Mouse (Mus musculus): Measurements from ENCODE around the gene Adam1a. TPM values are rescaled to one million over a fixed set of nuclear protein-coding genes. Genes with fewer than 3 reads are reported as not detected.
"Not testable (repeated sequence)": the region's sequence is repeated elsewhere in the genome, so short reads cannot be mapped to it uniquely, and the experiment has no call there.

Adam1a gene
- polyA plus RNA-seq, 1 experiment from 2014 or later = 1.5 TPM

DNA sequence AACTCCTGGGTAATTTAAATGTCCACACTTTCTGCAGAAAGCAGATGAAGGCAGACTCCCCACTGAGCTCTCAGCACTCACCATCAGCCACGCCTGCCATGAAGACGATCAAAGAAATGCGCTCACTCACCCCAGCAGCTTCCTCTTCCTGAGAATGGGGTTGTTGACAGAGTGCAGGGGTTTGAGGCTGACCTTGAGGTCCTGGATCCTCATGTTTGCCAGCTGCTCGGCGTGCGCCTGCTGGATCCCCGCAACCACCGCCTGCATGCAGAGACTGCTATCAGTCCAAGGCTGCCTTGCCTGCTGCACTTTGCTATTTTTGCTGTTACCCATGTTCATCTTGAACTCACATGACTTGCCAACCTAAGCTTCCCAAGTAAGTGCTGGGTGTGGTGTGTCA lies 18.3 kb downstream of the Adam1a start:
- H3K9ac ChIP-seq = no peak overlapping the region
- H3K4me3 ChIP-seq = no peak overlapping the region
- 64% methylated on average over 8 of the region's 8 CpGs for WGBS
- no peaks in the 10 kb centered on the region for H3K27me3 ChIP-seq (replicated peaks)
- no peak overlapping the region for H3K27ac ChIP-seq (ENCODE audit: poor library complexity, severe bottlenecking)
- H3K4me2 ChIP-seq = no peak overlapping the region
- H3K4me1 ChIP-seq (replicated peaks) = peaks cover 3% of the 10 kb centered on the region; the same call in 1 of the 2 replicates
- no peaks in the 10 kb centered on the region for H3K9me3 ChIP-seq (replicated peaks)
- no peak; the same call in 1 of the 2 replicates for ATAC-seq (ENCODE audit: insufficient number of reproducible peaks, low FRiP score)
- peaks cover 77% of the 10 kb centered on the region for H3K36me3 ChIP-seq

DNA sequence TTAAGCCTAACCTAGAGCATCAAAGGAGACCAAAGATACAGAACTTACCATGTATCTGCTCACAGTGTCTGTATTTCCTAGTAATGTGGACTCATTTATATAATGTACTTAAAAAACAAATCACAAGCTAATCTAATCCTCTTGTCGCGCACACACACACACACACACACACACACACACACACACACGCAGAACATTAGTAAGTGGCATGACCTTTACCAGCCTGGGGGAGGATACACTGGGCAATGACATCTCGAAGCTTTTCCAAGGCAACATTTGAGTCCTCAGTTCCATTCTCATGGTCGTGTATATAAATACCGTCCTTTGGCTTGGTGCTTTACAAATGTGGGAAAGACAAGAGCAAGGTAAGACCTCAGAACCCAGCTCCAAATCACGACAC lies 18.8 kb downstream of the Adam1a start:
- Histone ChIP-seq H3K27me3 (replicated peaks) (no peaks in the 10 kb centered on the region), H3K4me2 (no peak overlapping the region), H3K9me3 (replicated peaks) (no peaks in the 10 kb centered on the region), H3K4me3 (no peak overlapping the region), H3K9ac (no peak overlapping the region), H3K36me3 (peaks cover 75% of the 10 kb centered on the region), H3K4me1 (replicated peaks) (peaks cover 3% of the 10 kb centered on the region; the same call in 1 of the 2 replicates), H3K27ac (ENCODE audit: poor library complexity, severe bottlenecking) (no peak overlapping the region)
- ATAC-seq (ENCODE audit: insufficient number of reproducible peaks, low FRiP score) = no peak
- 76% methylated on average over 7 of the region's 7 CpGs for WGBS

DNA sequence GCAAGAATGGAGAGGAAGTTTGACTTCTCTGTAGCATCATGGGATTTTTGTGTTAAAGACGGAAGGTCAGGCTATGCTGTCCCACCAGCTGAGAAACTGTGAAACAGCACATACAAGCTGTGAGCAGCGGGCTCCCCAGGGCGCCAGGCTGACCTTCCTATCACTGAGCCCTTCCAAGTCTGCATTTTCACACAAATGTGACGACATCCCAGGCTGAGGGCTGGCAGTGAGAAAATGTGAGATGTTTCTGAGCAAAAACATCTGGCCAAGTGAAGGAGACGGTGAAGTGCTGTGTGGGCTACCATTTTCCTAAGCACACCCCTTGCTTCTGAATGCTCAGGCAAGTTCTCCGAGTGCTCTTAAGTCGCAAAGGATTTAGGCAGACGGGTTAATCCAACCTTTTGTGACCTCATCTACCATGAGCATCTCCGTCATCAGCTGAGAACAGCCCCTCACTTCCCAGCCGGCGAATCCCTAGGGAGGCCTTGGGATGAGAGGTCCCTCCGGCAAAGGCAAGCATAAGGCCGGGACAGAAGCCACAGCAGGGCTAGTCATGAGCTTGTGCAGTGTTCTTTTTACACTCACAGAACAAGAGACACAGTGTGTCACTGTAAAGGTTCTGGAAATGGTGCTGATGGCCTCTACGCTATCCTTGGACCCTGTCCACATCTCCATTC lies 19.4 kb downstream of the Adam1a start:
- peaks cover 3% of the 10 kb centered on the region; the same call in 1 of the 2 replicates for H3K4me1 ChIP-seq (replicated peaks)
- H3K9ac ChIP-seq = no peak overlapping the region
- peaks cover 75% of the 10 kb centered on the region for H3K36me3 ChIP-seq
- ATAC-seq (ENCODE audit: insufficient number of reproducible peaks, low FRiP score) = no peak; the same call in 1 of the 2 replicates
- no peak overlapping the region for H3K27ac ChIP-seq (ENCODE audit: poor library complexity, severe bottlenecking)
- 78% methylated on average over 14 of the region's 14 CpGs for WGBS
- no peaks in the 10 kb centered on the region for H3K9me3 ChIP-seq (replicated peaks)
- H3K4me2 ChIP-seq = no peak overlapping the region
- H3K4me3 ChIP-seq = no peak overlapping the region
- H3K27me3 ChIP-seq (replicated peaks) = no peaks in the 10 kb centered on the region

DNA sequence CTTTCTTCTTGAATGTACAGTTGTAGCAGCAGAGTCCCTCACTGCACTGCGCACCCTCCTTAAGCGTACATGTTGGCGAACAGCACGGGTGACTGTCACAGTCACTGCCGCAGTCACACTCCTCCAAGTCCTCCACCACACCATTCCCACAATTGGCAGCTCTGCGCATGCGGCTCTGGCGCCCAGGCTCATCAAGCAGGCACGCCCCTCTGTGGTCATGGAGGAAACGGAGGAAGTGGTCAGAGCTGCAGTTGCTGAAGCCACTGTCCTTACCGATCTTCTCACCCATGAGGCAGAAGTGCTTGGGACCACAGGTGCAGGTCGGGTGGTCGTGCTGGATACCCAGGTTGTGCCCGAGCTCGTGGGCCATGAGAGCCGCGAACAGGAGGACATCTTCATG lies 25.5 kb downstream of the Adam1a start:
- H3K27me3 ChIP-seq (replicated peaks); H3K4me3 ChIP-seq; H3K4me1 ChIP-seq (replicated peaks); H3K9ac ChIP-seq; ATAC-seq (ENCODE audit: insufficient number of reproducible peaks, low FRiP score); H3K4me2 ChIP-seq; H3K27ac ChIP-seq (ENCODE audit: poor library complexity, severe bottlenecking); H3K9me3 ChIP-seq (replicated peaks): not testable (repeated sequence)
- WGBS = 83% methylated on average over 11 of the region's 17 CpGs
- peaks cover 50% of the 10 kb centered on the region for H3K36me3 ChIP-seq

DNA sequence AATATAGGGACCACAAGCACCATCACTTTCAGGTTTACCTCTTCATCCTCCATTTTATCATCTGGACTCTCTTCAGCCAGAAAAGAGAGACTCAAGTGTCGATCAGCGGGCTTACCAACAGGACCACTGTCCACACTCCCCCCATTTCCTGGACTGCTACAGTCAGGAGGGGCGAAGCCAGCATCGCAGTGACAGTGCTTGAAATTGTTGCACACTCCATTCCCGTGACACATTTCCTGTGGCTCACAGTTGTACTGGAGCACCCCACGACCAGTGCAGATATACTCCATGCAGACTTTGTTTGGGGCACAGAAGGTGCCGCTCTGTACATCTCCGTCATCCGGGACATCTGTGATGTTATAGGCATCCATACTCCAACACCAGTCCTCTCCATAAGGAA lies 26.3 kb downstream of the Adam1a start:
- H3K9ac ChIP-seq = no peak overlapping the region
- no peaks in the 10 kb centered on the region for H3K4me1 ChIP-seq (replicated peaks)
- WGBS = 85% methylated on average over 9 of the region's 9 CpGs
- H3K4me3 ChIP-seq = no peak overlapping the region
- no peaks in the 10 kb centered on the region for H3K27me3 ChIP-seq (replicated peaks)
- H3K27ac ChIP-seq (ENCODE audit: poor library complexity, severe bottlenecking) = no peak overlapping the region
- no peaks in the 10 kb centered on the region for H3K9me3 ChIP-seq (replicated peaks)
- no peak overlapping the region for H3K4me2 ChIP-seq
- ATAC-seq (ENCODE audit: insufficient number of reproducible peaks, low FRiP score) = no peak
- peaks cover 42% of the 10 kb centered on the region for H3K36me3 ChIP-seq

DNA sequence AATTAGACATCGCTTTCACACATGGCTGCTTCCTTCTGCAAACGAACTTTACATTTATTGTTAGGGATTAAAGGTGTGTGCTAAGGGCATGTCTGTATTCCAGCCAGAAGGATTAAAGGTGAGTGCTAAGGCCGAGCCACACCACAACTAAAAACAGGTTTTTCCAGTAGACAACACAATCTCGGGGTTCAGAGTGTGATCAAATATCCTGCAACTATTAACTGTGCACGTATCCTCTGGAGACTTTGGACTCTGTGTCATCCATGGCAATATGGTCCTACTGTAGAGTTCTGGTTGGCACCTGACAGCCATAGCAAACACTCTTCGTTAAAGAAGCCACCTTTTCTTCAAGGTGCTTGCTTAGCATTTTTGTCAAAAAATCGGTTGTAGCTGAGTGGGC lies 35.3 kb downstream of the Adam1a start:
- no peak overlapping the region for H3K9ac ChIP-seq
- ATAC-seq (ENCODE audit: insufficient number of reproducible peaks, low FRiP score) = no peak
- no peaks in the 10 kb centered on the region for H3K9me3 ChIP-seq (replicated peaks)
- no peak overlapping the region for H3K4me3 ChIP-seq
- H3K4me2 ChIP-seq = no peak overlapping the region
- no peaks in the 10 kb centered on the region for H3K27me3 ChIP-seq (replicated peaks)
- no peaks in the 10 kb centered on the region for H3K36me3 ChIP-seq
- H3K27ac ChIP-seq (ENCODE audit: poor library complexity, severe bottlenecking) = no peak overlapping the region
- peaks cover 3% of the 10 kb centered on the region; the same call in 1 of the 2 replicates for H3K4me1 ChIP-seq (replicated peaks)
- 79% methylated on average over 7 of the region's 7 CpGs for WGBS

DNA sequence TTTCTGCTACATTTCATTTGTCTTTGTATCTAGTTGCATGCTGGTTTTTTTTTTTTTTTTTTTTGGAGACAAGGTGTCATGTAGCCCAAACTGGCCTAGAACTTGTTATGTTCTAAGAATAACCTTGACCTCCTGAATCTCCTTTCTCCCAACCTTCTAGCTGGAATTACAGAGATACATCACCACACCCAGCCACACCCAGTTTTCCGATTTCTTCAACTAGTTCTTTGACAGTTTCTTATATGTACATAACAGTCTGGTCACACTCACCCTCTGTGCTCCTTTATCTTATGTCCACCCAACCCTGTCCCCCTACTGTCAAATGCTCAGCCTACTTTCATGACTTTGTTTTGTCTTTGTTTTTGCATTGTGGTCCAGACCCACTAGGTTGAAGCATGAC lies 38.4 kb downstream of the Adam1a start:
- Histone ChIP-seq H3K36me3 (no peaks in the 10 kb centered on the region), H3K9me3 (replicated peaks) (no peaks in the 10 kb centered on the region), H3K27ac (ENCODE audit: poor library complexity, severe bottlenecking) (no peak overlapping the region), H3K4me1 (replicated peaks) (peaks cover 3% of the 10 kb centered on the region; the same call in 1 of the 2 replicates), H3K4me2 (no peak overlapping the region), H3K4me3 (no peak overlapping the region), H3K9ac (no peak overlapping the region), H3K27me3 (replicated peaks) (no peaks in the 10 kb centered on the region)
- no peak for ATAC-seq (ENCODE audit: insufficient number of reproducible peaks, low FRiP score)
- WGBS = 86% methylated on average over 1 of the region's 1 CpGs

DNA sequence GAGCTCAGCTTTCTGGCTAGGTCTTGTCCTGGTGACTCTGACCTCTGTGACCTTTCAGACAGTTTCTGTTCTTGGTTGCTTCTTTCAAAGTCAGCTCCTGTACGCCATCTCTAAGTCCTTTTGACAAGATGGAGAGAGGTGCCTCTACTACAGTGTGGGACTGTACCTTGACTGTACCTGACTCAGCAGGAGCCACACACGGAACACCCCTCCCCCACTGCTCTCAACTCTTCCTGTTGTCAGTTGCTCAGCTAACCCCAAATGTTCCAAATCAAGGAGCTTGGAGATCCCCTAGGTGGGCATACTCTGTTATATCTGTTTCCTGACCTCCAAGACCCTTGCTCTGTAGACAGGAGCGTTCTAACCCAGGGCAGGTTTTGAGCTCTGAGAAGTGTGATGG lies 42.1 kb downstream of the Adam1a start, which contains the start of gene Adam1b:
Adam1b (minus strand) TSS at position 205 of the 400 bp plus-strand sequence.
- H3K27ac ChIP-seq (ENCODE audit: poor library complexity, severe bottlenecking) = no peak within 1 kb of the TSS
- no peaks in the 10 kb centered on the region for H3K36me3 ChIP-seq
- H3K9me3 ChIP-seq (replicated peaks) = no peaks in the 10 kb centered on the region
- H3K4me2 ChIP-seq = no peak within 1 kb of the TSS
- H3K9ac ChIP-seq = no peak within 1 kb of the TSS
- no peaks in the 10 kb centered on the region for H3K27me3 ChIP-seq (replicated peaks)
- no peak for ATAC-seq (ENCODE audit: insufficient number of reproducible peaks, low FRiP score)
- WGBS = 74% methylated on average over 3 of the region's 3 CpGs
- no peak within 1 kb of the TSS for H3K4me3 ChIP-seq
- peaks cover 3% of the 10 kb centered on the region; the same call in 1 of the 2 replicates for H3K4me1 ChIP-seq (replicated peaks)

DNA sequence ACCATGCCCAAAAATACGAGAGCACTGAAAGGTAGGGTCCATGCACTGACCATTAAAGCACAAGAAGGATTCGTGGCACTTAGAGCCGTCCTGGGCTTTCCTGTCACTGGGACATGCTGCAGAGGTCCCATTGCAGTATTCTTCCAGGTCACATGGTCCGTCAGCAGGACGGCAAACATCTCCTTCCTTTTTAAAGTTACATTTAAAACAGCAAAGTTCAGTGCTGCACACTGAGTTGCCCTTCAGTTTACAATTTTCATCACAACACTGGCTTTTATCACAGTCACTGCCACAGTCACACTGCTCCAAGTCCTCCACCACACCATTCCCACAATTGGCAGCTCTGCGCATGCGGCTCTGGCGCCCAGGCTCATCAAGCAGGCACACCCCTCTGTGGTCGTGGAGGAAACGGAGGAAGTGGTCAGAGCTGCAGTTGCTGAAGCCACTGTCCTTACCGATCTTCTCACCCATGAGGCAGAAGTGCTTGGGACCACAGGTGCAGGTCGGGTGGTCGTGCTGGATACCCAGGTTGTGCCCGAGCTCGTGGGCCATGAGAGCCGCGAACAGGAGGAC lies 43.8 kb downstream of the Adam1a start:
- H3K9ac ChIP-seq; H3K27ac ChIP-seq (ENCODE audit: poor library complexity, severe bottlenecking); H3K4me3 ChIP-seq; H3K9me3 ChIP-seq (replicated peaks); H3K27me3 ChIP-seq (replicated peaks); H3K36me3 ChIP-seq; H3K4me1 ChIP-seq (replicated peaks); ATAC-seq (ENCODE audit: insufficient number of reproducible peaks, low FRiP score); H3K4me2 ChIP-seq: not testable (repeated sequence)
- WGBS = 66% methylated on average over 11 of the region's 17 CpGs

DNA sequence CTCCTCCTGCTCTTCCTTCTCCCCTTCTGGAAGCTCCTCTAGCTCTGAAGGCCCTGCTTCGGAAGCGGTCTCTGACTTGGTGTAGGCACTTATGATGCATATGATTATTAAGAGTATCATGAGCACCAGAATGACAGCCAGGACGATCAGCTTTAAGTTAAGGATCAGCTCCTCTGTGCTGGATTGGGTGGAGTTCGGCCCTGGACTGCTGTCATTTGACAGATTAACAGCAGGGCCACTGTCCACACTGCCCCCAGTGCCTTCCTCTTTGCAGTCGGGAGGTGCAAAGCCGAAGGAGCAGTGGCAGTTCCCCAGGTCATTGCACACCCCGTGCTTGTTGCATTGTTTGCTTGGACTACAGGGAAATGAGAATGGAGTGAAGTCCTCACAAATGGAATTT lies 44.6 kb downstream of the Adam1a start:
- WGBS = 60% methylated on average over 7 of the region's 7 CpGs

DNA sequence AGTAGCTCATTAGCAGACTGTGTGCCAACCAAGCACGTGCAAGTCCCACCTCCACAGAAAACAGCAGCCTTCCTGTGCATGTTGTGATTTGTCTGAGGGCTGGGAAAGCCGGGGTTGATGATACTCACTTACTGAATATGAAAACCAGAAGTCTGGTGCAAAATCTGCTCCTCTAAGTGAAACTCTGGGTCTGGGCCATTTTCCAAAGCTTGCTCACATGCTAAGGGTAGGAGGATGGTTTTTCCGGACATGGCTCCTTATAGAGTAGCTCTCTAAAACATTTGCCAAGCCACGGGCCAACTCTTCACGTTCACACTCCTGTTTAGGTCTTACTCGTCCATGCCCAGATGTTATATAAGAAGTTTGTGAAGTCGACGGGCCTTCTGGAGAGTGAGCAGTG lies 52.0 kb downstream of the Adam1a start:
- Histone ChIP-seq H3K4me2 (no peak overlapping the region), H3K27me3 (replicated peaks) (peaks cover 6% of the 10 kb centered on the region; the same call in 1 of the 2 replicates), H3K9ac (no peak overlapping the region), H3K4me1 (replicated peaks) (no peaks in the 10 kb centered on the region), H3K4me3 (no peak overlapping the region), H3K27ac (ENCODE audit: poor library complexity, severe bottlenecking) (no peak overlapping the region), H3K36me3 (no peaks in the 10 kb centered on the region), H3K9me3 (replicated peaks) (no peaks in the 10 kb centered on the region; the same call in 1 of the 2 replicates)
- no peak for ATAC-seq (ENCODE audit: insufficient number of reproducible peaks, low FRiP score)
- WGBS = 72% methylated on average over 8 of the region's 8 CpGs

More for the DNA sequence above, 44.6 kb downstream of the Adam1a start:
- Histone ChIP-seq H3K27ac (ENCODE audit: poor library complexity, severe bottlenecking) (no peak overlapping the region), H3K4me1 (replicated peaks) (no peaks in the 10 kb centered on the region), H3K27me3 (replicated peaks) (no peaks in the 10 kb centered on the region), H3K4me2 (no peak overlapping the region), H3K9ac (no peak overlapping the region), H3K36me3 (no peaks in the 10 kb centered on the region), H3K9me3 (replicated peaks) (no peaks in the 10 kb centered on the region), H3K4me3 (no peak overlapping the region)
- ATAC-seq (ENCODE audit: insufficient number of reproducible peaks, low FRiP score) = no peak

Data from heart, embryonic 12.5 days (tissue).